Mouse (Mus musculus) heart, postnatal 36 days (tissue): Measurements from ENCODE around the gene Olfr691. TPM values are rescaled to one million over a fixed set of nuclear protein-coding genes. Genes with fewer than 3 reads are reported as not detected.
"Not testable (repeated sequence)": the region's sequence is repeated elsewhere in the genome, so short reads cannot be mapped to it uniquely, and the experiment has no call there.

Experiments
- DNase-seq, 2 experiments: peaks; one replicate each; pipeline ENCODE4 v3.0.0; 2021 to 2022
- intact Hi-C: fragments of 180-260 bp; cut with DNase I; formaldehyde crosslinking; loops from one replicate; pipeline ENCODE4 v1.15.1; 2025
- total RNA-seq, 2 experiments: library from RNA; stranded (reverse); gene quantifications; 2 replicates each; pipeline ENCODE4 v1.2.3; 2021

The Olfr691 gene
- under 1 TPM in 1 of 2 experiments, not detected in 1; 0.11 TPM for total RNA-seq

GRCm38 (mm10) chr7:105342170-105342569 lies at the start of gene Olfr691:
Gene Olfr691 (minus strand): TSS chr7:105342270.
- intact Hi-C loops: no loop called here

GRCm38 (mm10) chr7:105390236-105390635 lies 48.2 kb upstream of the Olfr691 start:
- intact Hi-C loops: loop anchor here (10.0 kb wide), 1 partner anchor 425 kb away; the partner anchor contains the start of gene Mrpl17
- DNase-seq: no peak

More at GRCm38 (mm10) chr7:105342170-105342569, at the start of gene Olfr691:
- DNase-seq: no peak

DNA sequence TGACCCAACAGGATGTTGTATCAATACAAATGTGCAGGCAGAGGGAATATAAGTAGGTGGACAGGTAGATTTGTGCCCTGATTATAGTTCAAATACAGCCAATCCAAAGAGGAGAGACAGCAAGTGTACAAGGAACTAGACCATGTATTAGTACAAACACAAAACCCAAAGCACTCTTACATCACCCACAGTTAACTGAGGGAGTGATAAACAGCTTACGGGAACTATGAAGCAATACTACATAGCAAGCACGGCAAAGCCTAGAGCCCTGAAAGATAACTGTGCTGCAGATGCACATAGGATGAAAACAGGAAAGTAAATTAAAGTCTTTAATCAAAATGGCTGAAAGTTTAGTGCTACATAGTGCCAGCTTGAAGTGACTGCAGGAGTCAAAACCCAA lies 45.6 kb upstream of the Olfr691 start:
- no peak for DNase-seq
- intact Hi-C loops: no loop called here

DNA sequence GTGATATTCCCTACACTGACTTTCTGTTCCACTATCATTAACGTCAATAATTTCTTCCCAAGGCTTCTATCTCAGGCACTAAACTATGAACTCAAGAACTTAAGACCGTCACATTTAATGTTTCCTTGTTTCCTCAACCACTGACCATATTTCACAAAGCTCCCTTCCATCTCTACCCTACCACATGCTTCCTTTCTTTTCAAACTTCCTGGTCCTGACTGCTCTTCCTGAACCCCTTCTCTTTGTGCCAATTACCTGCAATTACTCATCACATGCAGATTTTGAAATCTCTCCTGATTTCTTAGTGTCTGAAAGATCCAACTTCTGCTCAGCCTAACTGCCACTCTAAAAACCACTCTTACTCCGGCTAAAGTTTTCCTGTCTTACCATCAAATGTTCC lies 38.3 kb upstream of the Olfr691 start:
- no peak for DNase-seq
- intact Hi-C loops: no loop called here

DNA sequence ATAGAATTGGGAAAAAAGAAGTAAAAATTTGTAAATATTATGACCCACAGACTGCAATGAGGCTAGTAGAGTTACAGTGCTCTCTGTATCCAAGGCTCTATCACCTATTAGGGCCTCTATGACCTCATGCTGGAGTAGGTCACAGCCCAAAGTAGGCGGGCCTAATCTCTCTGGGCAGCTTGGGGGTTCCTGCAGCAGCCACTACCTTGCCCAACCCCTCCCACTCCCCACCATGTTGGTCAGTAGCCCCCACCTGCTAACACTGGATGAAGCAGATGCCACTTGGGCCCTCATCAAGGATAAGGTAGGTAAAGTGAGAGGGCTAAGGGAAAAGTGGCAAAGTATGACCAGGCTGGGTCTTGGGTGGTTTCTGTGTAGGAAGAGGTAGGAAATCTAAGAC lies 32.8 kb upstream of the Olfr691 start, which contains the start of gene Gm5901:
TSS of gene Gm5901 (plus strand) at position 173 of the 400 bp plus-strand sequence.
- no peak for DNase-seq

GRCm38 (mm10) chr7:105373976-105374375 lies 31.9 kb upstream of the Olfr691 start:
- intact Hi-C loops: no loop called here

More for the DNA sequence above, 32.8 kb upstream of the Olfr691 start, which contains the start of gene Gm5901:
- intact Hi-C loops: no loop called here

DNA sequence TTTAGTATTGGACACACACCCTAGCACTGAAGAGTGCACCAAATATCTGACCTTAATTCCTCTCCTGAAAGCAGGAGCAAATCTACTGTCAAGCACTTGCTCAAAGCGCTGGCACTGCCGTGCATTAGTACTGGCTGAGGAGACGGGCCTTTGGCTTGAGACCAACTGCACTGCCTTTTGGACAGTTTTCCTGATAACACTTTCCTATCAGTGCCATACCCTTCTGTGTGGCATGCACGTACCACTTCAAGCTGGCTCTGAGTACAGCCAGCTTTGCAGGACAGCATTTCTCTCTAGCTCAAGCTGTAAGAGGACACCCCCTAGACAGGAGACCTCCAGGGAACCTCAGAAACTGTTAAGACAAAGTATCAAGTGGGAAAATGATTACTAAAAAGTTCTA lies 31.4 kb upstream of the Olfr691 start:
- intact Hi-C loops: no loop called here
- peak; percentile 44 to 52 for DNase-seq

More at GRCm38 (mm10) chr7:105373976-105374375, 31.9 kb upstream of the Olfr691 start:
- DNase-seq: no peak

- intact Hi-C loops: no loop called here
- DNase-seq: no peak
Observed at GRCm38 (mm10) chr7:105372912-105373311, 30.8 kb upstream of the Olfr691 start.

DNA sequence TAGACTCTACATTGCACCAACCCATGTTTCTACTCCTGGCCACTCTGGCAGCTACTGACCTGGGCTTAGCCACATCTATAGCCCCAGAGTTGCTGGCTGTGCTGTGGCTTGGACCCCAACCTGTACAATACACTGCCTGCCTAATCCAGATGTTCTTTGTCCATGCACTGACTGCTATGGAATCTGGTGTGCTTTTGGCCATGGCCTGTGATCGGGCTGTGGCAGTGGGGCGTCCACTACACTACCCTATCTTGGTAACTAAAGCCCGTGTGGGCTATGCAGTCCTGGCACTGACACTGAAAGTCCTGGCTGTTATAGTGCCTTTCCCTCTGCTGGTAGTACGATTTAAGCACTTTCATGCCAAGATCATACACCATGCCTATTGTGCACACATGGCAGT lies 26.5 kb upstream of the Olfr691 start:
- no peak for DNase-seq

DNA sequence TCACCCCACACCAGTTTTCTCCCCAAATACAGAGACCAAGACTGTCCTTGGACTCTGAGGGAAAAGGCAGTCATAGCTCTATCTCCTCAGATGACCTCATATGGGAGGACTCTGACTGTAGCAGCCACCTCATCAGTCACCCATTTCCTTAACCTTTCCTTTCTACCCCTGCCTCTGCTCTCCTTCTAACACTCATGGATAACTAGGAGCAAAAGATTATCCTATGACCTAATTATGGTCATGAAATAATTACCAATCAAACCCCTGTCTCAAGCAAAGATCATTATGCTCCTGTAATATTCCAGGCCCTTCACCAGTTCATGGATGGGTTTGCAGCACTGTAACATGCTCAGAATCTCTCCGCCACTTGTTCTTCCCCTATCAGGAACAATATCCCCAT lies 25.9 kb upstream of the Olfr691 start, which contains the start of gene Olfr692:
TSS of gene Olfr692 (plus strand) at position 301 of the 400 bp plus-strand sequence.
- intact Hi-C loops: no loop called here
- DNase-seq: no peak

More for the DNA sequence above, 26.5 kb upstream of the Olfr691 start:
- intact Hi-C loops: no loop called here

- no peak for DNase-seq
- intact Hi-C loops: no loop called here
Observed at GRCm38 (mm10) chr7:105367268-105367667, 25.2 kb upstream of the Olfr691 start.

- intact Hi-C loops: no loop called here
Observed at GRCm38 (mm10) chr7:105361713-105362112, 19.6 kb upstream of the Olfr691 start.

GRCm38 (mm10) chr7:105356487-105356886 lies 14.4 kb upstream of the Olfr691 start:
- DNase-seq, intact Hi-C loops: not testable (repeated sequence)

More at GRCm38 (mm10) chr7:105361713-105362112, 19.6 kb upstream of the Olfr691 start:
- DNase-seq: no peak

DNA sequence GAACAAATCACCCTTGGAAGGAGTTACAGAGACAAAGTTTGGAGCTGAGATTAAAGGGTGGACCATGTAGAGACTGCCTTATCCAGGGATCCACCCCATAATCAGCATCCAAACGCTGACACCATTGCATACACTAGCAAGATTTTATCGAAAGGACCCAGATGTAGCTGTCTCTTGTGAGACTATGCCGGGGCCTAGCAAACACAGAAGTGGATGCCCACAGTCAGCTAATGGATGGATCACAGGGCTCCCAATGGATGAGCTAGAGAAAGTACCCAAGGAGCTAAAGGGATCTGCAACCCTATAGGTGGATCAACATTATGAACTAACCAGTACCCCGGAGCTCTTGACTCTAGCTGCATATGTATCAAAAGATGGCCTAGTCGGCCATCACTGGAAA lies 14.0 kb upstream of the Olfr691 start:
- intact Hi-C loops, DNase-seq: not testable (repeated sequence)

- intact Hi-C loops: no loop called here
- no peak for DNase-seq
Observed at GRCm38 (mm10) chr7:105342752-105343151, 682 bp upstream of the Olfr691 start.

DNA sequence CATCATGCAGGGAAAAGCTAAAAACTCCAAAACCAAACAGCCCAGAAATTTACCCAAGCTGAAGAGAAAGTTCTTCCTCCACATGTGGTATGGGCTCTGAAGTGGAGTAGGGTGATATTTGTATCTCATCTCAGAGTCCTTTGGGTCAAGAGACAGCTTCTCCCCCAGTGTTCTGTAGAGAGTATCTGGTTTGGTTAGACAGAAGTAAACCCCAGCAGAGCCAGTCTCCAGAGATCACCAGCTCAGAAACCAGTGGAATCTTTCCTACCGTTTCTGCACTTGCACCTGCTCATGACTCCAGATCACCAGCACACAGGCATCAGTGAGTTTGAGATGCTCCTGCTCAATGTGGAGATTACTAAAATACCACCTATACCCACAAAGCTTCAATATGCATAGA lies 8.1 kb downstream of the Olfr691 start, which contains the start of gene Olfr690:
TSS of gene Olfr690 (minus strand) at position 101 of the 400 bp plus-strand sequence.
- intact Hi-C loops: no loop called here
- DNase-seq: no peak

DNA sequence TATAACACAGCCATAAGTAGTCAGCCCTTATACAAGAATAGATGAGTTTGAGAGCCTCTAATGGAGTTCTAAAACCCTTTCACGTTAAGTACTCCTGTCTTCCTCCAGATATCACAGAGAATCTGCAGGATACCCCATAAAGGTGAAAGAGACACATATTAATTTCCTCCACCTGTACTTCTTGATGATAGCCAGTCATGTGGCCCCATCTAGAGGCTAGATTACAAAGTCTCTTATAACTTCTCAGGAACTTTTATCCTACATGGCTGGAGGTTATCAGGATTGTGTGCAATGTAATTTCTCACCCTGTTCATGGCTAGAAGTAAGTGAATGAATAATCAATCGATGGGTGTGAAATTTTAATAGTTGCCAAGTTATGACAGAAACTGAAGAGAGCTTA lies 16.8 kb downstream of the Olfr691 start:
- no peak for DNase-seq
- intact Hi-C loops: loop anchor here (1.0 to 2.0 kb wide), 2 partner anchors 75 to 155 kb away; no protein-coding TSS in a partner anchor

DNA sequence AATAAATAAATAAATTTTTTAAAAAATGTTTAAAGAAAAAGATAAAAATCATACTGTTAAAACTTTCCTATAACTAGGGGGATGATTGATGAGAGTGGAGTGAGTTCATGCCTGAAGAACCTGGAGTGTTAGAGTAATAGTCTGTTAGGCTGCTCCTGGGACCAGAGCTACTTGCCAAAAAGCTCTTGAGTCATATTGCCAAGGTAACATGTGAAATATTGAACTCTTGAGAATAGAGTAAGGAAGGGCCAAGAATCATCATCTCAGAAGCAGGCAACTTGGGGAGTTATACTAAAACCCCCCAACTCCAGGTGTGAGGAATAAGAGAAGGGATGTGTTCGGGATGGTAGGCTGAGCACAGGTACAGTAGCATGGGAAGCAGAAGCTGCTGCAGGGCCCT lies 31.2 kb downstream of the Olfr691 start, which contains the start of gene Olfr689:
TSS of gene Olfr689 (plus strand) at position 301 of the 400 bp plus-strand sequence.
- intact Hi-C loops: no loop called here
- no peak for DNase-seq

GRCm38 (mm10) chr7:105290051-105290450 lies 52.0 kb downstream of the Olfr691 start:
- DNase-seq: no peak
- intact Hi-C loops: no loop called here

DNA sequence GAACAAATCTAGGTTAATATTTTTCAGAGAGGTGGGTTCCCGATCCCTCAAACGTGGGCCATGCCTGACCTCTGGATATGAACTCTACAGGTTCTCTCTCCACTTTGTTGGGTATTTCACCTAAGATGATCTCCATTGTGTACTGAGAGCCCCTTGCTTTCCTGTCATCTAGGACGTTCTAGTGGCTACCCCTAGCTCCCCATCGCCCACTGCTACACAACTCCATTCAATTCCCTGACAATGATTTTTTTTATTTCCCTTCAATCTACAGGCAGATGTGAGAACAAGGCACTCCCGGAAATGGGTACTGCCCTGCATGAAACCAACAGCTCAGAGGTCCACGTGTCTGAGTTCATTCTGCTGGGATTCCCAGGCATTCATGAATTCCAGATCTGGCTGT lies 54.3 kb downstream of the Olfr691 start, which contains the start of gene Olfr688:
TSS of gene Olfr688 (plus strand) at position 301 of the 400 bp plus-strand sequence.
- intact Hi-C loops: no loop called here
- DNase-seq: no peak
